Mouse (Mus musculus): ENCODE data around the gene Hmcn1. TPM values are rescaled to one million over a fixed set of nuclear protein-coding genes. Genes with fewer than 3 reads are reported as not detected.

Hmcn1 gene
- total and polyA plus RNA-seq, 2 experiments: 1.0 to 2.7 TPM

- H3K4me1 ChIP-seq (ENCODE audit: control insufficient read depth, insufficient read depth, low read length): no peaks in the 10 kb centered on the region
- H3K9ac ChIP-seq (ENCODE audit: low read depth, low read length): no peak overlapping the region
- no peaks in the 10 kb centered on the region for H3K36me3 ChIP-seq (ENCODE audit: control insufficient read depth, insufficient read depth, low read length)
- no peaks in the 10 kb centered on the region for H3K27me3 ChIP-seq (ENCODE audit: control insufficient read depth, insufficient read depth, low read length)
- H3K79me2 ChIP-seq (ENCODE audit: control insufficient read depth, insufficient read depth, low read length): no peaks in the 10 kb centered on the region
- 46% methylated on average over 2 of the region's 2 CpGs for WGBS
- H3K27ac ChIP-seq (replicated peaks; ENCODE audit: insufficient read depth, low read depth, low read length): no peak overlapping the region
- H3K4me3 ChIP-seq (ENCODE audit: insufficient read depth, low read depth, low read length): no peak overlapping the region
- peak; percentile 4 for DNase-seq (ENCODE audit: extremely low read depth, low read depth, low spot score)
- TF ChIP-seq POLR2A (IDR thresholded peaks at IDR 0.05; ENCODE audit: extremely low read depth, insufficient read depth, low read length) (no peak), CTCF (IDR thresholded peaks at IDR 0.05; ENCODE audit: low read depth, low read length) (no peak)
Measured at GRCm38 (mm10) chr1:150759476-150760079, 233.7 kb downstream of the Hmcn1 start.

GRCm38 (mm10) chr1:150753920-150754319, 239.3 kb downstream of the Hmcn1 start:
- no peaks in the 10 kb centered on the region for H3K79me2 ChIP-seq (ENCODE audit: control insufficient read depth, insufficient read depth, low read length)
- no peaks in the 10 kb centered on the region for H3K4me1 ChIP-seq (ENCODE audit: control insufficient read depth, insufficient read depth, low read length)
- no peak for TF ChIP-seq CTCF (IDR thresholded peaks at IDR 0.05; ENCODE audit: low read depth, low read length)
- H3K36me3 ChIP-seq (ENCODE audit: control insufficient read depth, insufficient read depth, low read length): no peaks in the 10 kb centered on the region
- no peak overlapping the region for H3K27ac ChIP-seq (replicated peaks; ENCODE audit: insufficient read depth, low read depth, low read length)
- WGBS: 88% methylated on average over 5 of the region's 5 CpGs
- no peak overlapping the region for H3K9ac ChIP-seq (ENCODE audit: low read depth, low read length)
- H3K27me3 ChIP-seq (ENCODE audit: control insufficient read depth, insufficient read depth, low read length): no peaks in the 10 kb centered on the region
- DNase-seq (ENCODE audit: extremely low read depth, low read depth, low spot score): no peak
- no peak overlapping the region for H3K4me3 ChIP-seq (ENCODE audit: insufficient read depth, low read depth, low read length)

GRCm38 (mm10) chr1:150748783-150749182, 244.5 kb downstream of the Hmcn1 start:
- no peaks in the 10 kb centered on the region for H3K36me3 ChIP-seq (ENCODE audit: control insufficient read depth, insufficient read depth, low read length)
- no peak overlapping the region for H3K9ac ChIP-seq (ENCODE audit: low read depth, low read length)
- DNase-seq (ENCODE audit: extremely low read depth, low read depth, low spot score): no peak
- TF ChIP-seq POLR2A (IDR thresholded peaks at IDR 0.05; ENCODE audit: extremely low read depth, insufficient read depth, low read length): no peak
- no peak for TF ChIP-seq CTCF (IDR thresholded peaks at IDR 0.05; ENCODE audit: low read depth, low read length)
- H3K4me3 ChIP-seq (ENCODE audit: insufficient read depth, low read depth, low read length): no peak overlapping the region
- WGBS: 80% methylated on average over 3 of the region's 3 CpGs
- no peaks in the 10 kb centered on the region for H3K27me3 ChIP-seq (ENCODE audit: control insufficient read depth, insufficient read depth, low read length)
- H3K27ac ChIP-seq (replicated peaks; ENCODE audit: insufficient read depth, low read depth, low read length): no peak overlapping the region
- no peaks in the 10 kb centered on the region for H3K4me1 ChIP-seq (ENCODE audit: control insufficient read depth, insufficient read depth, low read length)
- H3K79me2 ChIP-seq (ENCODE audit: control insufficient read depth, insufficient read depth, low read length): no peaks in the 10 kb centered on the region

- H3K9ac ChIP-seq (ENCODE audit: low read depth, low read length): no peak overlapping the region
- TF ChIP-seq CTCF (IDR thresholded peaks at IDR 0.05; ENCODE audit: low read depth, low read length) (no peak), POLR2A (IDR thresholded peaks at IDR 0.05; ENCODE audit: extremely low read depth, insufficient read depth, low read length) (no peak)
- H3K27me3 ChIP-seq (ENCODE audit: control insufficient read depth, insufficient read depth, low read length): no peaks in the 10 kb centered on the region
- no peaks in the 10 kb centered on the region for H3K36me3 ChIP-seq (ENCODE audit: control insufficient read depth, insufficient read depth, low read length)
- no peak overlapping the region for H3K27ac ChIP-seq (replicated peaks; ENCODE audit: insufficient read depth, low read depth, low read length)
- H3K4me3 ChIP-seq (ENCODE audit: insufficient read depth, low read depth, low read length): no peak overlapping the region
- 92% methylated on average over 4 of the region's 4 CpGs for WGBS
- DNase-seq (ENCODE audit: extremely low read depth, low read depth, low spot score): no peak
- H3K79me2 ChIP-seq (ENCODE audit: control insufficient read depth, insufficient read depth, low read length): no peaks in the 10 kb centered on the region
- H3K4me1 ChIP-seq (ENCODE audit: control insufficient read depth, insufficient read depth, low read length): no peaks in the 10 kb centered on the region
Measured at GRCm38 (mm10) chr1:150747771-150748170, 245.5 kb downstream of the Hmcn1 start.

GRCm38 (mm10) chr1:150743097-150743843, 250.0 kb downstream of the Hmcn1 start:
- TF ChIP-seq CTCF (IDR thresholded peaks at IDR 0.05; ENCODE audit: low read depth, low read length): no peak
- no peak for TF ChIP-seq POLR2A (IDR thresholded peaks at IDR 0.05; ENCODE audit: extremely low read depth, insufficient read depth, low read length)
- Histone ChIP-seq H3K27ac (replicated peaks; ENCODE audit: insufficient read depth, low read depth, low read length) (no peak overlapping the region), H3K36me3 (ENCODE audit: control insufficient read depth, insufficient read depth, low read length) (no peaks in the 10 kb centered on the region), H3K4me3 (ENCODE audit: insufficient read depth, low read depth, low read length) (no peak overlapping the region), H3K79me2 (ENCODE audit: control insufficient read depth, insufficient read depth, low read length) (no peaks in the 10 kb centered on the region), H3K27me3 (ENCODE audit: control insufficient read depth, insufficient read depth, low read length) (no peaks in the 10 kb centered on the region), H3K4me1 (ENCODE audit: control insufficient read depth, insufficient read depth, low read length) (no peaks in the 10 kb centered on the region), H3K9ac (ENCODE audit: low read depth, low read length) (no peak overlapping the region)
- 83% methylated on average over 19 of the region's 19 CpGs for WGBS
- DNase-seq (ENCODE audit: extremely low read depth, low read depth, low spot score): no peak
